Comparison of ENCODE assay signal across 26 mouse cellular contexts in the genomic region with DNA sequence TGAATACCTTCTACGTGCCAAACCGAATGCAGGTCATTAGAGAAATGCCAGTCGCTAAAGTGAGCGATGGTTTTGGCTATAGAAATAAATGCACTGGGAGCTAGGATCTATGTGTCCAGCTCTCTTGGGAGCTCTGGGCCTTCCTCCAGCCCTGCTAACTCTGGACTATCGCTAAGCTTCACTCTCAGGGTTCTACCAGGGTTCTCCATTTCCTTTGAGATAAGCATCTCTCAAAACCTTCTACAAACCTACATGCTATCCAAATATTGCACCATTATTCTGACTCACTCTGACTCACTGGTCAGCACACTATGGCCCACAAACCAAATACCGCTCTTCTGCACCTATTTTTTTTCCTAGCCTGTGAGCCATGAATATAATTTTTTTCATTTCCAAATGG.
A peak's percentile ranks its signal among the peaks of the same experiment; 100 is the strongest.
DNase-seq lines count a peak whose midpoint lies in the region; ATAC-seq and TF ChIP-seq lines count a peak whose summit lies in the region.
"Had no signal": no experiment of that assay in that cellular context is flagged by ENCODE, and none has a peak within 500 bp of the region (broad histone marks: within the 10 kb centered on the region; RNA-seq: fewer than 3 reads in every experiment).

No protein-coding gene starts in this region.

- H3K4me1 ChIP-seq in forebrain, postnatal 0 days (ENCODE audit: insufficient read depth) = no peaks in the 10 kb centered on the region; the same call in 1 of the 2 replicates
- H3K4me1 ChIP-seq: forebrain, embryonic 15.5 days; heart, embryonic 12.5 days; heart, embryonic 15.5 days; hindbrain, embryonic 12.5 days had no signal

- no peak for TF ChIP-seq POLR2A in myocyte (IDR thresholded peaks at IDR 0.05; ENCODE audit: insufficient read length, low read depth)

- TF ChIP-seq CTCF in forebrain, postnatal 0 days (IDR thresholded peaks at IDR 0.05; ENCODE audit: low read depth) = no peak

- no peak overlapping the region for H3ac ChIP-seq in myocyte (ENCODE audit: control insufficient read depth, insufficient read length)

- no peaks in the 10 kb centered on the region for H3K36me3 ChIP-seq in myocyte (ENCODE audit: control insufficient read depth, insufficient read depth)
- no peaks in the 10 kb centered on the region for H3K36me3 ChIP-seq in forebrain, postnatal 0 days (ENCODE audit: insufficient read depth)
- H3K36me3 ChIP-seq: forebrain, embryonic 12.5 days; forebrain, embryonic 15.5 days; G1E; heart, embryonic 12.5 days; heart, embryonic 15.5 days; hindbrain, embryonic 12.5 days; hindbrain, embryonic 15.5 days had no signal

- H3K79me2 ChIP-seq in myocyte (ENCODE audit: control insufficient read depth, insufficient read depth) = no peaks in the 10 kb centered on the region

- H3K27me3 ChIP-seq in myocyte (ENCODE audit: control insufficient read depth, insufficient read depth, insufficient read length) = no peaks in the 10 kb centered on the region
- no peaks in the 10 kb centered on the region for H3K27me3 ChIP-seq in forebrain, postnatal 0 days (ENCODE audit: insufficient read depth, low read length)
- H3K27me3 ChIP-seq: CH12.LX; forebrain, embryonic 12.5 days; forebrain, embryonic 15.5 days; heart, embryonic 12.5 days; heart, embryonic 15.5 days; hindbrain, embryonic 12.5 days; hindbrain, embryonic 15.5 days had no signal

- WGBS in forebrain, postnatal 0 days = 96% methylated on average over 6 of the region's 6 CpGs

- no peak overlapping the region for H3K9ac ChIP-seq in forebrain, postnatal 0 days
- H3K9ac ChIP-seq: forebrain, embryonic 12.5 days; forebrain, embryonic 15.5 days; heart, embryonic 12.5 days; heart, embryonic 15.5 days; hindbrain, embryonic 12.5 days; hindbrain, embryonic 15.5 days had no signal

- H3K4me3 ChIP-seq in myocyte = no peak overlapping the region
- no peak overlapping the region for H3K4me3 ChIP-seq in forebrain, postnatal 0 days (ENCODE audit: low read depth, low read length)
- H3K4me3 ChIP-seq: forebrain, embryonic 12.5 days; forebrain, embryonic 15.5 days; heart, embryonic 12.5 days; heart, embryonic 15.5 days; hindbrain, embryonic 12.5 days; hindbrain, embryonic 15.5 days had no signal

- H3K27ac ChIP-seq in forebrain, postnatal 0 days (ENCODE audit: low read depth, low read length) = no peak overlapping the region
- H3K27ac ChIP-seq: forebrain, embryonic 12.5 days; forebrain, embryonic 15.5 days; heart, embryonic 15.5 days; hindbrain, embryonic 12.5 days; hindbrain, embryonic 15.5 days had no signal

- intact Hi-C loops in heart, postnatal 25 days (cut with DNase I) = no loop called here

- H3K9me3 ChIP-seq in forebrain, postnatal 0 days (ENCODE audit: low read length) = no peaks in the 10 kb centered on the region
- H3K9me3 ChIP-seq: forebrain, embryonic 12.5 days; forebrain, embryonic 15.5 days; heart, embryonic 15.5 days; hindbrain, embryonic 12.5 days; hindbrain, embryonic 15.5 days had no signal

- ATAC-seq in forebrain, postnatal 0 days = no peak
- ATAC-seq: activated CD4-positive, CD25-positive, alpha-beta regulatory T cell, adult 4 months; forebrain, embryonic 15.5 days had no signal

- DNase-seq in heart, adult 11 months = peak; percentile 55
- no peak for DNase-seq in heart, postnatal 25 days (ENCODE audit: low spot score)
- DNase-seq in 416B (ENCODE audit: low read depth) = peak; percentile 96
- peak; percentile 81 for DNase-seq in NIH3T3 (ENCODE audit: low read depth)
- DNase-seq in kidney, postnatal 25 days = no peak
- no peak for DNase-seq in forebrain, postnatal 0 days
- no peak for DNase-seq in layer of hippocampus, postnatal 25 days (ENCODE audit: extremely low spot score in 1 of 2, low spot score in 1 of 2)
- DNase-seq: adrenal gland, postnatal 10 days; adrenal gland, postnatal 36 days; cerebellum, adult 18-20 months; cerebellum, adult 9-10 months; cerebellum, postnatal 14 days; gastrocnemius, postnatal 14 days; heart, adult 18-20 months; heart, postnatal 10 days; heart, postnatal 4 days had no signal

- no peak overlapping the region for H3K4me2 ChIP-seq in myocyte (ENCODE audit: low read depth)
- H3K4me2 ChIP-seq in forebrain, postnatal 0 days (ENCODE audit: low read depth) = no peak overlapping the region
- H3K4me2 ChIP-seq: forebrain, embryonic 12.5 days; forebrain, embryonic 15.5 days; heart, embryonic 12.5 days; heart, embryonic 15.5 days; hindbrain, embryonic 12.5 days; hindbrain, embryonic 15.5 days had no signal

TF ChIP-seq in myocyte, 11 proteins besides CTCF, POLR2A, EP300 and RAD21:
- TF ChIP-seq MAX (IDR thresholded peaks at IDR 0.05; ENCODE audit: low read depth) = no peak
- peak; percentile 77 for TF ChIP-seq CEBPB (IDR thresholded peaks at IDR 0.05; ENCODE audit: insufficient read depth, poor library complexity, severe bottlenecking)
- no peak for TF ChIP-seq SRF (IDR thresholded peaks at IDR 0.05; ENCODE audit: control insufficient read depth, insufficient read length, low read depth)
- no peak for TF ChIP-seq E2F4 (IDR thresholded peaks at IDR 0.05; ENCODE audit: insufficient read depth)

Comparison
In these comparisons a context has a peak if more than half of its experiments do, and no peak if none do; other contexts are left out.
1. DNase-seq: peak in heart, adult 11 months (single experiment), 416B (single experiment) and NIH3T3 (single experiment); none in heart, postnatal 25 days (single experiment), kidney, postnatal 25 days (0 of 2), forebrain, postnatal 0 days (single experiment) and layer of hippocampus, postnatal 25 days (0 of 2).